Mouse (Mus musculus) CH12.LX (cell line): ENCODE results near the gene Trim13. TPM values are rescaled to one million over a fixed set of nuclear protein-coding genes. Genes with fewer than 3 reads are reported as not detected.
"Not testable (repeated sequence)": the region's sequence is repeated elsewhere in the genome, so short reads cannot be mapped to it uniquely, and the experiment has no call there.

Source experiments
- DNase-seq: peaks from one replicate; pipeline ENCODE4 v3.0.0-alpha.2; 2013; ENCODE audit errors: extremely low read depth
- H3K27ac ChIP-seq: 2 replicates; pipeline ENCODE4 v1.5.1; 2012; ENCODE audit warnings: low read depth, mild to moderate bottlenecking, control low read depth, moderate library complexity; ENCODE audit not compliant: insufficient read depth
- H3K27me3 ChIP-seq: replicated peaks from 2 replicates; pipeline ENCODE3; 2012; ENCODE audit warnings: inconsistent platforms
- H3K36me3 ChIP-seq, 2 experiments: replicated peaks in 1 of 2; 2 replicates each; pipeline versions ENCODE3 to v1.6.1; 2012; ENCODE audit warnings: inconsistent platforms in 1 of 2, low read length in 1 of 2, mild to moderate bottlenecking in 1 of 2, mixed read lengths in 1 of 2, moderate library complexity in 1 of 2; ENCODE audit not compliant: control insufficient read depth in 1 of 2, insufficient read depth in 1 of 2
- H3K4me1 ChIP-seq, 2 experiments: 2 replicates each; pipeline ENCODE4 v1.6.1; 2012; ENCODE audit warnings: inconsistent platforms in 1 of 2, moderate library complexity in 1 of 2; ENCODE audit not compliant: insufficient read depth in 2 of 2, control insufficient read depth in 1 of 2
- H3K4me2 ChIP-seq: 2 replicates; pipeline ENCODE4 v1.6.1; 2012; ENCODE audit warnings: low read depth, mild to moderate bottlenecking, control low read depth; ENCODE audit not compliant: poor library complexity, insufficient read depth, severe bottlenecking
- H3K4me3 ChIP-seq, 3 experiments: fragments of 150-350 bp in 1 of 3; sonication (generic) in 1 of 3; replicated peaks in 1 of 3; 2 replicates each; pipeline versions ENCODE3 to v1.5.1; 2011 to 2012; ENCODE audit warnings: low read depth in 2 of 3, low read length in 2 of 3, mild to moderate bottlenecking in 2 of 3, moderate library complexity in 2 of 3, control low read depth in 1 of 3, improper control_type of control experiment in 1 of 3, inconsistent platforms in 1 of 3, mixed read lengths in 1 of 3; ENCODE audit not compliant: poor library complexity in 1 of 3
- H3K79me2 ChIP-seq: replicated peaks from 2 replicates; pipeline ENCODE4 v1.6.1; 2012; ENCODE audit warnings: mild to moderate bottlenecking, moderate library complexity; ENCODE audit not compliant: control insufficient read depth, poor library complexity, insufficient read depth, severe bottlenecking; ENCODE audit errors: extremely low read depth
- H3K9ac ChIP-seq: 2 replicates; pipeline ENCODE4 v1.6.1; 2012; ENCODE audit warnings: low read depth, mild to moderate bottlenecking, control low read depth, moderate library complexity; ENCODE audit not compliant: insufficient read depth
- H3K9me3 ChIP-seq: replicated peaks from 2 replicates; pipeline ENCODE3; 2012; ENCODE audit warnings: low read length, inconsistent platforms, mixed read lengths
- BHLHE40 ChIP-seq: IDR thresholded peaks from 2 replicates; pipeline ENCODE4 v1.6.1; 2011; ENCODE audit warnings: mild to moderate bottlenecking, low read depth, low read length, improper control_type of control experiment
- ELF1 ChIP-seq: IDR thresholded peaks from 2 replicates; pipeline ENCODE4 v1.6.1; 2014; ENCODE audit warnings: low read depth, mild to moderate bottlenecking, inconsistent platforms, low read length, improper control_type of control experiment
- GABPA ChIP-seq: IDR thresholded peaks from 2 replicates; pipeline ENCODE4 v1.6.1; 2012; ENCODE audit warnings: low read depth, low read length, improper control_type of control experiment, inconsistent platforms; ENCODE audit not compliant: insufficient replicate concordance
- HCFC1 ChIP-seq: IDR thresholded peaks from 2 replicates; pipeline ENCODE4 v1.6.1; 2012; ENCODE audit warnings: low read depth, mild to moderate bottlenecking, inconsistent platforms, low read length, improper control_type of control experiment
- IRF4 ChIP-seq: IDR thresholded peaks from 2 replicates; pipeline ENCODE4 v1.6.1; 2014; ENCODE audit warnings: low read depth, mild to moderate bottlenecking, inconsistent platforms, low read length, improper control_type of control experiment
- JUN ChIP-seq: IDR thresholded peaks from 2 replicates; pipeline ENCODE4 v1.6.1; 2011; ENCODE audit warnings: low read depth, mild to moderate bottlenecking, low read length, improper control_type of control experiment, moderate library complexity; ENCODE audit not compliant: insufficient read depth
- JUND ChIP-seq: conservative IDR thresholded peaks from 2 replicates; pipeline ENCODE4 v1.6.1; 2011; ENCODE audit warnings: low read depth, low read length, improper control_type of control experiment
- KAT2A ChIP-seq: IDR thresholded peaks from 2 replicates; pipeline ENCODE4 v1.6.1; 2012; ENCODE audit warnings: low read length, improper control_type of control experiment, inconsistent platforms; ENCODE audit not compliant: insufficient replicate concordance
- MAFK ChIP-seq: IDR thresholded peaks from 2 replicates; pipeline ENCODE4 v1.6.1; 2011; ENCODE audit warnings: low read length, improper control_type of control experiment; ENCODE audit not compliant: insufficient replicate concordance
- MAX ChIP-seq: IDR thresholded peaks from 2 replicates; pipeline ENCODE4 v1.6.1; 2011; ENCODE audit warnings: low read length, improper control_type of control experiment
- MAZ ChIP-seq: IDR thresholded peaks from 2 replicates; pipeline ENCODE4 v1.6.1; 2012; ENCODE audit warnings: low read depth, mild to moderate bottlenecking, inconsistent platforms, low read length, improper control_type of control experiment, moderate library complexity
- MEF2A ChIP-seq: IDR thresholded peaks from 2 replicates; pipeline ENCODE4 v1.6.1; 2014; ENCODE audit warnings: low read depth, mild to moderate bottlenecking, inconsistent platforms, low read length, improper control_type of control experiment, borderline replicate concordance
- MXI1 ChIP-seq: IDR thresholded peaks from 2 replicates; pipeline ENCODE4 v1.6.1; 2011; ENCODE audit warnings: mild to moderate bottlenecking, low read depth, low read length, improper control_type of control experiment
- NELFE ChIP-seq: IDR thresholded peaks from 2 replicates; pipeline ENCODE4 v1.6.1; 2011; ENCODE audit warnings: low read depth, low read length, improper control_type of control experiment
- NRF1 ChIP-seq: IDR thresholded peaks from 2 replicates; pipeline ENCODE4 v1.6.1; 2014; ENCODE audit warnings: low read depth, mild to moderate bottlenecking, inconsistent platforms, low read length, improper control_type of control experiment, moderate library complexity
- POLR2A ChIP-seq: IDR thresholded peaks from 2 replicates; pipeline ENCODE4 v1.6.1; 2011; ENCODE audit warnings: low read depth, mild to moderate bottlenecking, improper control_type of control experiment, low read length
- POLR2AphosphoS2 ChIP-seq: IDR thresholded peaks from 2 replicates; pipeline ENCODE4 v1.6.1; 2011; ENCODE audit warnings: low read depth, low read length, improper control_type of control experiment
- RAD21 ChIP-seq: IDR thresholded peaks from 2 replicates; pipeline ENCODE4 v1.6.1; 2011; ENCODE audit warnings: low read depth, mild to moderate bottlenecking, low read length, improper control_type of control experiment, moderate library complexity
- RCOR1 ChIP-seq: conservative IDR thresholded peaks from 2 replicates; pipeline ENCODE4 v1.6.1; 2012; ENCODE audit warnings: low read depth, mild to moderate bottlenecking, inconsistent platforms, low read length, improper control_type of control experiment
- SIN3A ChIP-seq: IDR thresholded peaks from 2 replicates; pipeline ENCODE4 v1.6.1; 2012; ENCODE audit warnings: low read length, improper control_type of control experiment, inconsistent platforms
- TBP ChIP-seq: conservative IDR thresholded peaks from 2 replicates; pipeline ENCODE4 v1.6.1; 2011; ENCODE audit warnings: low read depth, low read length, improper control_type of control experiment
- TCF12 ChIP-seq: IDR thresholded peaks from 2 replicates; pipeline ENCODE4 v1.6.1; 2014; ENCODE audit warnings: low read depth, mild to moderate bottlenecking, inconsistent platforms, low read length, improper control_type of control experiment
- USF1 ChIP-seq: IDR thresholded peaks from 2 replicates; pipeline ENCODE4 v1.6.1; 2014; ENCODE audit warnings: low read depth, mild to moderate bottlenecking, inconsistent platforms, low read length, improper control_type of control experiment
- ZC3H11A ChIP-seq: IDR thresholded peaks from 2 replicates; pipeline ENCODE4 v1.6.1; 2012; ENCODE audit warnings: low read depth, mild to moderate bottlenecking, inconsistent platforms, low read length, improper control_type of control experiment
- ZMIZ1 ChIP-seq: IDR thresholded peaks from 2 replicates; pipeline ENCODE4 v1.6.1; 2012; ENCODE audit warnings: low read depth, mild to moderate bottlenecking, inconsistent platforms, low read length, improper control_type of control experiment
- dilution Hi-C: fragments of 300-500 bp; cut with MboI; formaldehyde crosslinking; loops from 2 replicates; pipeline ENCODE4 v1.14.3; 2020; ENCODE audit warnings: low sequenced_read_pairs; ENCODE audit not compliant: extremely low pct_unique_long_range_greater_than_20kb, extremely low pct_ligation_motif_present
- in situ Hi-C: fragments of 300-500 bp; cut with MboI; formaldehyde crosslinking; loops from 3 replicates; pipeline ENCODE4 v1.14.3; 2019; ENCODE audit warnings: low sequenced_read_pairs, low pct_ligation_motif_present, low pct_unique_long_range_greater_than_20kb, mixed read lengths
- polyA plus RNA-seq: library from polyadenylated mRNA; unstranded; fragments of >175 nt; gene quantifications from 2 replicates; pipeline ENCODE4 v1.2.1, GENCODE M21; 2012; ENCODE audit warnings: low read depth; ENCODE audit not compliant: insufficient read length
- total RNA-seq, 2 experiments: library from RNA; depleted of rRNA; stranded (reverse); fragments of 300-350 nt in 1 of 2; fragments of >200 nt in 1 of 2; gene quantifications; 2 replicates each; pipeline ENCODE4 v1.2.3; 2012 to 2014

The Trim13 gene
- total and polyA plus RNA-seq, 3 experiments: 3.2 to 7.9 (median 5.7) TPM

DNA sequence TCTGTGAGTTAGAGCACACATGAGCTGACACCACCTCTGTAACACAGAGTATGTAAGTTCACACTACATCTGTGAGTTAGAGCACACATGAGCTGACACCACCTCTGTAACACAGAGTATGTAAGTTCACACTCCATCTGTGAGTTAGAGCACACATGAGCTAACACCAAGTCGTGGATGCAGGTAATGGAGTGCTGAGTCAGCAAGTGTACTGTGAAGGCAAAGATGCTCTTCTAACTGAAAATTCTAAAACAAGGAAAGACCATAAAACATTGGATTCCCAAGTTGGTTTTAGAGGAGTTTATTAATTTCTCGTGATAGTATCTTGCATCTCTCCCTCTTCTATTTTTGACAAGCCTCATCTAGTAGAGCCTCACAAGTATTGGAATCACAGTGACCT is 8.0 kb downstream of the Trim13 start:
- in situ Hi-C loops, dilution Hi-C loops: not testable (repeated sequence)

GRCm38 (mm10) chr14:61607157-61607556 is 9.1 kb downstream of the Trim13 start, which contains the start of gene Kcnrg:
Kcnrg (plus strand) TSS chr14:61607457.
- Histone ChIP-seq H3K36me3 (peaks cover 7 to 18% of the 10 kb centered on the region in 2 experiments), H3K4me2 (no peak within 1 kb of the TSS), H3K9me3 (no peaks in the 10 kb centered on the region), H3K9ac (no peak within 1 kb of the TSS), H3K27ac (no peak within 1 kb of the TSS), H3K27me3 (no peaks in the 10 kb centered on the region), H3K4me1 (no peaks in the 10 kb centered on the region), H3K79me2 (no peaks in the 10 kb centered on the region), H3K4me3 (no peak within 1 kb of the TSS)
- no peak for DNase-seq
- TF ChIP-seq MXI1: no peak
- no peak for TF ChIP-seq POLR2A
- TF ChIP-seq SIN3A: no peak
- TF ChIP-seq IRF4: no peak
- no peak for TF ChIP-seq RAD21
- no peak for TF ChIP-seq MAZ
- no peak for TF ChIP-seq ZC3H11A
- dilution Hi-C loops: no loop called here
- in situ Hi-C loops: no loop called here

More for the DNA sequence above, 8.0 kb downstream of the Trim13 start:
- not testable (repeated sequence) for H3K27me3 ChIP-seq, H3K79me2 ChIP-seq, H3K9ac ChIP-seq, H3K4me3 ChIP-seq, H3K9me3 ChIP-seq, H3K4me1 ChIP-seq, H3K4me2 ChIP-seq, DNase-seq, H3K27ac ChIP-seq
- TF ChIP-seq MAFK: peak; percentile 83; the same call in 1 of the 2 replicates
- H3K36me3 ChIP-seq: peaks cover 7 to 27% of the 10 kb centered on the region in 2 experiments

- Histone ChIP-seq H3K4me2 (no peak overlapping the region), H3K9me3 (no peaks in the 10 kb centered on the region), H3K4me1 (no peaks in the 10 kb centered on the region), H3K27ac (no peak overlapping the region)
- dilution Hi-C loops: no loop called here
- in situ Hi-C loops: no loop called here
- no peak for TF ChIP-seq SIN3A
- TF ChIP-seq NRF1: no peak
- no peak for TF ChIP-seq ELF1
- TF ChIP-seq ZMIZ1: no peak
- TF ChIP-seq POLR2A: no peak
- no peak for TF ChIP-seq MEF2A
- no peak for TF ChIP-seq TCF12
- no peak for TF ChIP-seq POLR2AphosphoS2
- TF ChIP-seq RAD21: no peak
- no peak for TF ChIP-seq NELFE
- no peak for TF ChIP-seq JUND
- no peak for TF ChIP-seq JUN
- no peak for TF ChIP-seq KAT2A
- TF ChIP-seq HCFC1: no peak
- no peak for TF ChIP-seq RCOR1
- TF ChIP-seq TBP: no peak
- TF ChIP-seq MAX: no peak
- TF ChIP-seq BHLHE40: no peak
- TF ChIP-seq GABPA: no peak
- no peak for TF ChIP-seq USF1
- TF ChIP-seq, all 38 proteins: peak for 0
- Histone ChIP-seq H3K9ac (no peak overlapping the region), H3K79me2 (no peaks in the 10 kb centered on the region), H3K27me3 (no peaks in the 10 kb centered on the region), H3K36me3 (peaks cover 0 to 1% of the 10 kb centered on the region in 2 experiments), H3K4me3 (no peak overlapping the region)
- no peak for DNase-seq
Measured at GRCm38 (mm10) chr14:61611766-61612165, 13.7 kb downstream of the Trim13 start.
